In genomic region chr6:125597716-125598115, GRCm38 (mm10) we compare ENCODE assay signal across 17 mouse cellular contexts. TPM values are rescaled to one million over a fixed set of nuclear protein-coding genes. Genes with fewer than 3 reads are reported as not detected.
A peak's percentile ranks its signal among the peaks of the same experiment; 100 is the strongest.
DNase-seq lines count a peak whose midpoint lies in the region; ATAC-seq and TF ChIP-seq lines count a peak whose summit lies in the region.
"Had no signal": no experiment of that assay in that cellular context is flagged by ENCODE, and none has a peak within 500 bp of the region (broad histone marks: within the 10 kb centered on the region; RNA-seq: fewer than 3 reads in every experiment).

No protein-coding gene starts in this region.

- 86% methylated on average over 4 of the region's 4 CpGs for WGBS in forebrain, embryonic 10.5 days
- 82% methylated on average over 4 of the region's 4 CpGs for WGBS in forebrain, embryonic 16.5 days
- WGBS in heart, embryonic 10.5 days: 78% methylated on average over 4 of the region's 4 CpGs
- 85% methylated on average over 4 of the region's 4 CpGs for WGBS in liver, postnatal 0 days (ENCODE audit: insufficient replicate concordance)
- WGBS in embryonic facial prominence, embryonic 10.5 days: 87% methylated on average over 4 of the region's 4 CpGs

- H3K27me3 ChIP-seq in forebrain, embryonic 10.5 days (ENCODE audit: poor library complexity, severe bottlenecking): peaks cover 16% of the 10 kb centered on the region
- no peaks in the 10 kb centered on the region for H3K27me3 ChIP-seq in forebrain, embryonic 16.5 days (replicated peaks; ENCODE audit: control insufficient read depth, insufficient read depth, low read length)
- H3K27me3 ChIP-seq in heart, embryonic 10.5 days (ENCODE audit: insufficient read depth, poor library complexity, severe bottlenecking): peaks cover 17% of the 10 kb centered on the region; the same call in 1 of the 2 replicates
- no peaks in the 10 kb centered on the region for H3K27me3 ChIP-seq in liver, postnatal 0 days (ENCODE audit: insufficient read depth, low read length)
- H3K27me3 ChIP-seq in embryonic facial prominence, embryonic 10.5 days (replicated peaks; ENCODE audit: low read depth, poor library complexity, severe bottlenecking): peaks cover 22% of the 10 kb centered on the region

- no peak for ATAC-seq in forebrain, embryonic 16.5 days
- no peak for ATAC-seq in liver, postnatal 0 days
- ATAC-seq: activated CD4-positive, CD25-positive, alpha-beta regulatory T cell, adult 4 months; forebrain, embryonic 14.5 days had no signal

- TF ChIP-seq CTCF in liver, postnatal 0 days (IDR thresholded peaks at IDR 0.05; ENCODE audit: low read depth): no peak

- H3K9me3 ChIP-seq in forebrain, embryonic 10.5 days: no peaks in the 10 kb centered on the region
- H3K9me3 ChIP-seq in forebrain, embryonic 16.5 days (ENCODE audit: control insufficient read depth, low read length): no peaks in the 10 kb centered on the region
- no peaks in the 10 kb centered on the region for H3K9me3 ChIP-seq in heart, embryonic 10.5 days
- H3K9me3 ChIP-seq in liver, postnatal 0 days (ENCODE audit: low read length): no peaks in the 10 kb centered on the region
- no peaks in the 10 kb centered on the region for H3K9me3 ChIP-seq in embryonic facial prominence, embryonic 10.5 days

- DNase-seq in forebrain, embryonic 10.5 days (ENCODE audit: extremely low spot score, low spot score): no peak
- no peak for DNase-seq in heart, embryonic 10.5 days (ENCODE audit: low spot score)
- no peak for DNase-seq in heart, postnatal 4 days
- no peak for DNase-seq in liver, postnatal 0 days
- no peak for DNase-seq in liver
- no peak for DNase-seq in embryonic facial prominence, embryonic 10.5 days (ENCODE audit: low spot score)
- DNase-seq: adrenal gland, adult 8-10 months; adrenal gland, postnatal 25 days; cerebellum, adult 11-12 months; cerebellum, adult 8-10 months; cerebellum, postnatal 36 days; gastrocnemius, postnatal 10 days; gastrocnemius, postnatal 36 days had no signal

- H3K4me2 ChIP-seq in forebrain, embryonic 16.5 days (ENCODE audit: low read length): no peak overlapping the region
- H3K4me2 ChIP-seq in liver, postnatal 0 days (ENCODE audit: low read depth, low read length): no peak overlapping the region
- H3K4me2 ChIP-seq: hindbrain, embryonic 14.5 days had no signal

- H3K4me1 ChIP-seq in forebrain, embryonic 10.5 days: peaks cover 25% of the 10 kb centered on the region
- H3K4me1 ChIP-seq in forebrain, embryonic 16.5 days (replicated peaks; ENCODE audit: control insufficient read depth, insufficient read depth, low read length): no peaks in the 10 kb centered on the region
- peaks cover 24% of the 10 kb centered on the region; the same call in 1 of the 2 replicates for H3K4me1 ChIP-seq in heart, embryonic 10.5 days
- peaks cover 37% of the 10 kb centered on the region for H3K4me1 ChIP-seq in liver, postnatal 0 days (ENCODE audit: insufficient read depth)
- H3K4me1 ChIP-seq in embryonic facial prominence, embryonic 10.5 days: peaks cover 51% of the 10 kb centered on the region

- no peak overlapping the region for H3K4me3 ChIP-seq in forebrain, embryonic 10.5 days
- H3K4me3 ChIP-seq in forebrain, embryonic 16.5 days (replicated peaks; ENCODE audit: low read length): no peak overlapping the region
- H3K4me3 ChIP-seq in heart, embryonic 10.5 days: no peak overlapping the region
- H3K4me3 ChIP-seq in liver, postnatal 0 days (ENCODE audit: low read depth, low read length): no peak overlapping the region
- no peak overlapping the region for H3K4me3 ChIP-seq in embryonic facial prominence, embryonic 10.5 days

- 0 out of 2 replicates have a peak overlapping the region, but pooled peaks have one; percentile 20 for H3K27ac ChIP-seq in forebrain, embryonic 10.5 days
- H3K27ac ChIP-seq in forebrain, embryonic 16.5 days (ENCODE audit: low read length): no peak overlapping the region
- peak overlapping the region; percentile 22; the same call in 1 of the 2 replicates for H3K27ac ChIP-seq in heart, embryonic 10.5 days
- H3K27ac ChIP-seq in liver, postnatal 0 days (ENCODE audit: low read depth): peak overlapping the region; percentile 71
- peak overlapping the region; percentile 24; the same call in 1 of the 2 replicates for H3K27ac ChIP-seq in embryonic facial prominence, embryonic 10.5 days (replicated peaks)
- H3K27ac ChIP-seq: hindbrain, embryonic 14.5 days had no signal

- TF ChIP-seq EP300 in liver, postnatal 0 days (IDR thresholded peaks at IDR 0.05; ENCODE audit: low read depth): no peak

- H3K9ac ChIP-seq in forebrain, embryonic 16.5 days (replicated peaks; ENCODE audit: low read depth, low read length): no peak overlapping the region
- no peak overlapping the region for H3K9ac ChIP-seq in liver, postnatal 0 days (replicated peaks)
- H3K9ac ChIP-seq: hindbrain, embryonic 14.5 days had no signal

- no peaks in the 10 kb centered on the region for H3K36me3 ChIP-seq in forebrain, embryonic 10.5 days (replicated peaks)
- H3K36me3 ChIP-seq in forebrain, embryonic 16.5 days (ENCODE audit: control insufficient read depth, insufficient read depth): no peaks in the 10 kb centered on the region
- no peaks in the 10 kb centered on the region for H3K36me3 ChIP-seq in heart, embryonic 10.5 days
- H3K36me3 ChIP-seq in liver, postnatal 0 days (replicated peaks; ENCODE audit: insufficient read depth, low read length): no peaks in the 10 kb centered on the region
- no peaks in the 10 kb centered on the region for H3K36me3 ChIP-seq in embryonic facial prominence, embryonic 10.5 days (replicated peaks)

RNA-seq across cellular contexts. Expression of gene Vwf, which starts 51.1 kb away (rescaled TPM):
- polyA plus RNA-seq in forebrain, embryonic 10.5 days (2016; fragmentation: Nextera tagmentation; extraction: Ambion mirVana): 4.1 and 5.9 TPM in 2 replicates
- 6.3 and 9.8 TPM in 2 replicates for polyA plus RNA-seq in forebrain, embryonic 16.5 days (2015; fragmentation: Nextera tagmentation; extraction: Ambion mirVana)
- 22.1 and 26.0 TPM in 2 replicates for polyA plus RNA-seq in heart, embryonic 10.5 days (2016; fragmentation: Nextera tagmentation; extraction: Ambion mirVana)
- total RNA-seq in heart, postnatal 4 days (2021): 10 to 100 TPM; 86.0 to 87.2 TPM
- 13.4 and 14.8 TPM in 2 replicates for polyA plus RNA-seq in liver, postnatal 0 days (2015; fragmentation: Nextera tagmentation; extraction: Ambion mirVana)
- polyA plus RNA-seq in embryonic facial prominence, embryonic 10.5 days (2016; fragmentation: Nextera tagmentation; extraction: Ambion mirVana): 5.5 and 8.6 TPM in 2 replicates
